Mouse (Mus musculus): ENCODE measurements at regions not wholly inside any gene's neighbourhood (a gene's known extent, or its start where the extent isn't known, plus 50 kb on each side); places are given as distances from the start of the nearest gene placed in this dataset.

- Histone ChIP-seq H3K4me3 (ENCODE audit: low read depth, low read length) (no peak overlapping the region), H3K4me1 (ENCODE audit: control insufficient read depth, insufficient read depth, low read length) (peaks cover 4% of the 10 kb centered on the region; the same call in 1 of the 2 replicates), H3K4me2 (ENCODE audit: low read depth, severe bottlenecking) (no peak overlapping the region), H3K9me3 (ENCODE audit: control insufficient read depth, low read length) (no peaks in the 10 kb centered on the region), H3K36me3 (ENCODE audit: control insufficient read depth, insufficient read depth, low read length) (no peaks in the 10 kb centered on the region), H3K27me3 (ENCODE audit: control insufficient read depth, insufficient read depth, low read length) (no peaks in the 10 kb centered on the region), H3K9ac (ENCODE audit: low read length) (no peak overlapping the region), H3K27ac (replicated peaks; ENCODE audit: low read depth, low read length) (no peak overlapping the region)
- no peak for DNase-seq (ENCODE audit: low spot score)
- WGBS: 80% methylated on average over 1 of the region's 1 CpGs
- no peak for ATAC-seq (ENCODE audit: insufficient number of reproducible peaks, low FRiP score, low TSS enrichment, low read depth)
Observed at GRCm38 (mm10) chr14:24886164-24886563, 399.2 kb downstream of the Rps24 start.

- DNase-seq (ENCODE audit: low spot score) (no peak), ATAC-seq (ENCODE audit: insufficient number of reproducible peaks, low FRiP score, low TSS enrichment, low read depth) (no peak)
- H3K4me1 ChIP-seq (ENCODE audit: control insufficient read depth, insufficient read depth, low read length): peaks cover 4% of the 10 kb centered on the region; the same call in 1 of the 2 replicates
- H3K4me3 ChIP-seq (ENCODE audit: low read depth, low read length): no peak overlapping the region
- 84% methylated on average over 8 of the region's 8 CpGs for WGBS
- no peak overlapping the region for H3K4me2 ChIP-seq (ENCODE audit: low read depth, severe bottlenecking)
- no peaks in the 10 kb centered on the region for H3K27me3 ChIP-seq (ENCODE audit: control insufficient read depth, insufficient read depth, low read length)
- H3K27ac ChIP-seq (replicated peaks; ENCODE audit: low read depth, low read length): no peak overlapping the region
- no peaks in the 10 kb centered on the region for H3K36me3 ChIP-seq (ENCODE audit: control insufficient read depth, insufficient read depth, low read length)
- no peak overlapping the region for H3K9ac ChIP-seq (ENCODE audit: low read length)
- no peaks in the 10 kb centered on the region for H3K9me3 ChIP-seq (ENCODE audit: control insufficient read depth, low read length)
Observed at GRCm38 (mm10) chr14:24886896-24887421, 400.0 kb downstream of the Rps24 start.

- no peak overlapping the region for H3K4me2 ChIP-seq (ENCODE audit: low read depth, severe bottlenecking)
- 70% methylated on average over 2 of the region's 2 CpGs for WGBS
- no peaks in the 10 kb centered on the region for H3K9me3 ChIP-seq (ENCODE audit: control insufficient read depth, low read length)
- H3K36me3 ChIP-seq (ENCODE audit: control insufficient read depth, insufficient read depth, low read length): no peaks in the 10 kb centered on the region
- no peaks in the 10 kb centered on the region for H3K27me3 ChIP-seq (ENCODE audit: control insufficient read depth, insufficient read depth, low read length)
- H3K9ac ChIP-seq (ENCODE audit: low read length): no peak overlapping the region
- DNase-seq (ENCODE audit: low spot score) (no peak), ATAC-seq (ENCODE audit: insufficient number of reproducible peaks, low FRiP score, low TSS enrichment, low read depth) (no peak)
- H3K4me3 ChIP-seq (ENCODE audit: low read depth, low read length): no peak overlapping the region
- H3K4me1 ChIP-seq (ENCODE audit: control insufficient read depth, insufficient read depth, low read length): peaks cover 4% of the 10 kb centered on the region; the same call in 1 of the 2 replicates
- no peak overlapping the region for H3K27ac ChIP-seq (replicated peaks; ENCODE audit: low read depth, low read length)
Observed at GRCm38 (mm10) chr14:24890856-24891255, 403.9 kb downstream of the Rps24 start.

GRCm38 (mm10) chr14:24895196-24895595, 408.3 kb downstream of the Rps24 start:
- no peak overlapping the region for H3K4me2 ChIP-seq (ENCODE audit: low read depth, severe bottlenecking)
- H3K27ac ChIP-seq (replicated peaks; ENCODE audit: low read depth, low read length): no peak overlapping the region
- no peak for ATAC-seq (ENCODE audit: insufficient number of reproducible peaks, low FRiP score, low TSS enrichment, low read depth)
- no peak for DNase-seq (ENCODE audit: low spot score)
- peaks cover 7% of the 10 kb centered on the region for H3K4me1 ChIP-seq (ENCODE audit: control insufficient read depth, insufficient read depth, low read length)
- no peak overlapping the region for H3K9ac ChIP-seq (ENCODE audit: low read length)
- no peaks in the 10 kb centered on the region for H3K36me3 ChIP-seq (ENCODE audit: control insufficient read depth, insufficient read depth, low read length)
- no peak overlapping the region for H3K4me3 ChIP-seq (ENCODE audit: low read depth, low read length)
- WGBS: 79% methylated on average over 1 of the region's 1 CpGs
- H3K27me3 ChIP-seq (ENCODE audit: control insufficient read depth, insufficient read depth, low read length): no peaks in the 10 kb centered on the region
- H3K9me3 ChIP-seq (ENCODE audit: control insufficient read depth, low read length): no peaks in the 10 kb centered on the region

GRCm38 (mm10) chr14:24896681-24897080, 409.8 kb downstream of the Rps24 start:
- Histone ChIP-seq H3K4me3 (ENCODE audit: low read depth, low read length) (no peak overlapping the region), H3K36me3 (ENCODE audit: control insufficient read depth, insufficient read depth, low read length) (no peaks in the 10 kb centered on the region), H3K27me3 (ENCODE audit: control insufficient read depth, insufficient read depth, low read length) (no peaks in the 10 kb centered on the region), H3K4me2 (ENCODE audit: low read depth, severe bottlenecking) (no peak overlapping the region; the same call in 1 of the 2 replicates), H3K9ac (ENCODE audit: low read length) (no peak overlapping the region), H3K4me1 (ENCODE audit: control insufficient read depth, insufficient read depth, low read length) (peaks cover 21% of the 10 kb centered on the region), H3K9me3 (ENCODE audit: control insufficient read depth, low read length) (no peaks in the 10 kb centered on the region), H3K27ac (replicated peaks; ENCODE audit: low read depth, low read length) (no peak overlapping the region)
- ATAC-seq (ENCODE audit: insufficient number of reproducible peaks, low FRiP score, low TSS enrichment, low read depth) (no peak), DNase-seq (ENCODE audit: low spot score) (no peak)
- 93% methylated on average over 5 of the region's 5 CpGs for WGBS

- peak; percentile 87 for DNase-seq (ENCODE audit: low spot score)
- WGBS: 22% methylated on average over 13 of the region's 13 CpGs
- Histone ChIP-seq H3K9ac (ENCODE audit: low read length) (no peak overlapping the region), H3K27ac (replicated peaks; ENCODE audit: low read depth, low read length) (peak overlapping the region; percentile 91), H3K4me1 (ENCODE audit: control insufficient read depth, insufficient read depth, low read length) (peaks cover 24% of the 10 kb centered on the region), H3K4me3 (ENCODE audit: low read depth, low read length) (no peak overlapping the region), H3K4me2 (ENCODE audit: low read depth, severe bottlenecking) (no peak overlapping the region), H3K27me3 (ENCODE audit: control insufficient read depth, insufficient read depth, low read length) (no peaks in the 10 kb centered on the region), H3K9me3 (ENCODE audit: control insufficient read depth, low read length) (no peaks in the 10 kb centered on the region), H3K36me3 (ENCODE audit: control insufficient read depth, insufficient read depth, low read length) (no peaks in the 10 kb centered on the region)
- peak; percentile 97 for ATAC-seq (ENCODE audit: insufficient number of reproducible peaks, low FRiP score, low TSS enrichment, low read depth)
Observed at GRCm38 (mm10) chr14:24900501-24901179, 413.7 kb downstream of the Rps24 start.

- peak; percentile 29 for DNase-seq (ENCODE audit: low spot score)
- Histone ChIP-seq H3K36me3 (ENCODE audit: control insufficient read depth, insufficient read depth, low read length) (no peaks in the 10 kb centered on the region), H3K9me3 (ENCODE audit: control insufficient read depth, low read length) (no peaks in the 10 kb centered on the region), H3K4me2 (ENCODE audit: low read depth, severe bottlenecking) (no peak overlapping the region), H3K9ac (ENCODE audit: low read length) (no peak overlapping the region), H3K27me3 (ENCODE audit: control insufficient read depth, insufficient read depth, low read length) (no peaks in the 10 kb centered on the region), H3K4me1 (ENCODE audit: control insufficient read depth, insufficient read depth, low read length) (peaks cover 25% of the 10 kb centered on the region), H3K27ac (replicated peaks; ENCODE audit: low read depth, low read length) (peak overlapping the region; percentile 91), H3K4me3 (ENCODE audit: low read depth, low read length) (no peak overlapping the region)
- no peak for ATAC-seq (ENCODE audit: insufficient number of reproducible peaks, low FRiP score, low TSS enrichment, low read depth)
- 41% methylated on average over 7 of the region's 7 CpGs for WGBS
Observed at GRCm38 (mm10) chr14:24901726-24902125, 414.8 kb downstream of the Rps24 start.

- Histone ChIP-seq H3K4me1 (ENCODE audit: control insufficient read depth, insufficient read depth, low read length) (peaks cover 36% of the 10 kb centered on the region), H3K36me3 (ENCODE audit: control insufficient read depth, insufficient read depth, low read length) (no peaks in the 10 kb centered on the region), H3K4me2 (ENCODE audit: low read depth, severe bottlenecking) (no peak overlapping the region), H3K9me3 (ENCODE audit: control insufficient read depth, low read length) (no peaks in the 10 kb centered on the region), H3K4me3 (ENCODE audit: low read depth, low read length) (no peak overlapping the region), H3K27ac (replicated peaks; ENCODE audit: low read depth, low read length) (no peak overlapping the region), H3K9ac (ENCODE audit: low read length) (no peak overlapping the region), H3K27me3 (ENCODE audit: control insufficient read depth, insufficient read depth, low read length) (no peaks in the 10 kb centered on the region)
- 16% methylated on average over 3 of the region's 4 CpGs for WGBS
- DNase-seq (ENCODE audit: low spot score) (no peak), ATAC-seq (ENCODE audit: insufficient number of reproducible peaks, low FRiP score, low TSS enrichment, low read depth) (no peak)
Observed at GRCm38 (mm10) chr14:24902870-24903269, 415.9 kb downstream of the Rps24 start.
